Mouse (Mus musculus) ES-CJ7 (cell line): ENCODE measurements at regions not wholly inside any gene's neighbourhood (a gene's known extent, or its start where the extent isn't known, plus 50 kb on each side); places are given as distances from the start of the nearest gene placed in this dataset.

Source experiments
- DNase-seq: peaks from one replicate; pipeline ENCODE4 v3.0.0; 2011; ENCODE audit warnings: low read depth, low spot score

DNA sequence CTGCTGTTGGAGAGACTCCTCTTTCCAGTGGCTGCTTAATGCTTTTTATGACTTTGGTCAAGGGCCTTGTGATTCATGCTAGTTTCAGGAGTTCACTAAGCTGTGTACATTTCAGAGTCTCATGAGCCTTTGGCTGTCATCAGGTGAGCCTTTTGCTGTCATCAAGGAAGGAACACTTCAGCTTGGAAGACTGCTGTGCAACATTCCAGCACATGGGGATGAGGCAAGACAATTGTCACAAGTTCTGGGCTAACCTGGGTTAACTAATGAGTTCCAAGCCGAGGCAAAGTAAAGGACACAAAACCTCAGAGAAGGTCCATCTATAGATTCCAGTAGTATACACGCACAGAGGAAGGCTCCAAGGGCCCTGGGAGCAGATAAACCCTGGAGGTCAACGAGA lies 124.8 kb upstream of the Eef2kmt start:
- DNase-seq: no peak

DNA sequence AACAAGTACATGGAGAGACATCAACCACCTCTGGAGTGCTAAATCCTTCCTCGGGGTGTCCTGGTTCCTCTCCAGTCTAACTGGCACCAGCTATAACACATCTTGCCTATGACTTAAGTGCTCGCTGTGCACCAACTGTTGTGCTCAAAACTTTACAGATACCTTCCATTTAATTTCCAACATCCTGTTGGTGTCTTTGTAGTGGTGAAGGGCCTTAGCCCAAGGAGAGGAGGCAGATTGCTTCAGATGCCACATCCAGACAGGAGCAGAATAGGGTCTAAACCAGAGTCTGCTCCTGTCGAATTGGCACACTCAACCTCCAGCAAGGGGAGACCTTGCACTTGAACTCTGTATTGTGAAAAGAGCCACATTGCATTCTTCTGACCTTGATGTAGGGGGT lies 121.2 kb upstream of the Eef2kmt start:
- no peak for DNase-seq

GRCm38 (mm10) chr16:5374818-5375605 lies 119.2 kb upstream of the Eef2kmt start:
- no peak for DNase-seq

GRCm38 (mm10) chr16:5371175-5371893 lies 115.6 kb upstream of the Eef2kmt start:
- DNase-seq: no peak

- DNase-seq: peak; percentile 20
Measured at GRCm38 (mm10) chr16:5370496-5370895, 114.7 kb upstream of the Eef2kmt start.

DNA sequence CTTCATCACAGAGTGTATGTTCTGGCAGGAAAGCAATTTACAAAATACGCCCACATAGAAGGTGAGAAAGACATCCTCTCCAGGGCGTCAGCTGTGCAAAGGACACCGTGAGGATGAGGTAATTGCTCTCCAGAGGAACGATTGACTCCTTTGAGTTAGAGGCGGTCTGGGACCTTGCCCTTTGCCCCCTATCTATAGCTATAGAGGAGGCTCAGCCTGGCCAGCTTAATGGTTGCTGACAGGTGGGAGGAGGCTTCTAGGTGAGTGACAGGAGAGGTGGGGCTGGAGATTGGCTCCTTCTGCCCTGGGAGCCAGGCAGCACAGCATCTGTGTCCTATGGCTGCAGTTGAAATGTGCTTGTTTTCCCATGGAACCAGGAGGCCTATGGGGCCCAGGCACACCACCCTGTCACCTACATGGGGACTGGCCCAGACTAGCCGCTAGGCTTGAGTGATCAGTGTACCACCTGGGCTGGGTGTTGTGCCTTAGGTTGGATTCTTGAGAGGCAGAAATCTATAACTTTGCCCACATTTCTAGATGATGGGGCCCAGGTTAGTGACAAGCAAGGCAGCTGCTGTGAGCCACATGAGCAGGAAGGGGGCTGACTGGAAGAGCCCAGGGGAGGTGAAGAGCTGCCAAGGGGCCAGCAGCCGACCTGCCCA lies 113.2 kb upstream of the Eef2kmt start:
- no peak for DNase-seq

GRCm38 (mm10) chr16:5368357-5368756 lies 112.6 kb upstream of the Eef2kmt start:
- DNase-seq: no peak

DNA sequence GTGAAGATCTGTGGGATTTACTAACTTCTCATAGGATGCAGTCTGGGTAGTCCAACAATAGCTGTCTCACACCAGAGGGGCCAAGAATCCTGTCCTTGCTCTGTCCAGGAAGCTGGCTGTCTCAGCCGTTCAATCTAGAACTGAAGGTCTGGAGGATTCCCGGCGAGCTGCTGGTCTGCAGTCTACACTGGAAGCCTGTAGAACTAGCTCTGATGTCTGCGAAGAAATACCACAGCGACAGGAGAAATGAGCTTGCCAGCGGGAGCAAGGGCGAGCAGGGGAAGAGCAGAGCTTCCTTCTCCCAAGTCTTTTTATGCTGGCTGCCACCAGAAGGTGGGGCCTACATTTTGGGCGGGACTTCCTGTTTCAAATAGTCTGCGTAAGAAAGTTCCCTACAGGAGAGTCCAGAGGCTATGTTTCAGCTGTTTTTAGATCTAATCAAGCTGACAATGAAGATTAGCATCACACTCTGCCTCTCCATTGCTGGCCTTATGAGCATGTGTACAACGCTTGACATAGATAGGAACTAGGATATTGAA lies 111.9 kb upstream of the Eef2kmt start:
- no peak for DNase-seq

DNA sequence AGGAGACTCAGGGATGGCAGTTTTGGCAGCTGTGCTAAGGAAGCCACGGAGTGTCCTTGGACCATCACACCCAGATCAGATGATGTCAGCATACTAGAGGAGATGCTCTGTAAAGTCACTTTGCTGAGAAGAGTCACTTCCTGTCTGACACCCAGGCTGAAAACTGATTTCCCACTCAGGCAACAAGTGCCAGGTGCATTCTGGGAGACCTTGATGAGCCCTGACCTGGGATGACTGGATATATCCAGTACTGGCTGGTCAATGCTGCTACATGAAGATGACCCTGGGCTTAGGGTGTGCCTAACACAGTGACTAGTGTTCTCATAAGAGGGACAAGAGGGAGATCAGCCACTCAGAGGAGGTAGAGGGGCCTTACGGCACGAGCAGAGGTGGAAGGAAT lies 110.2 kb upstream of the Eef2kmt start:
- peak; percentile 52 for DNase-seq

- no peak for DNase-seq
Measured at GRCm38 (mm10) chr16:5363007-5363570, 107.3 kb upstream of the Eef2kmt start.

DNA sequence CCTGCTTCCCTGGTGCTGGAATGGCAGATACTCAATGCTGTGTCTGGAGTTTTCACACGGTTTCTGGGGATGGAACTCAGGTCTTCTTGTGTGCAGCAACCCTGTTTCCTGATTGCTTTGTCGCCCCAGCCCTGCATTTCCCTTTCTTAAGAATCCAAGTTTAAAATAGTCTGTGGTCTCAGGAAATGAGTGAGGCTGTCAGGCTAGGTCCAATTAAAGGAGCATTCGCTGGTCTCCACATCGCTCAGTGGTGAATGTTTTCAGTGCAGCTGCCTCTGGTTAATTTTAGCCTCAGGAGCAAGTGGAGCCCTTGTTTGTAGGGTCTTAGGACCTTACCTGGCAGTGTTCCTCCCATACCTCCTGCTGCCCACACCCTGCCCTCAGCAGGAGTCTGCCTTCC lies 103.4 kb upstream of the Eef2kmt start:
- no peak for DNase-seq

DNA sequence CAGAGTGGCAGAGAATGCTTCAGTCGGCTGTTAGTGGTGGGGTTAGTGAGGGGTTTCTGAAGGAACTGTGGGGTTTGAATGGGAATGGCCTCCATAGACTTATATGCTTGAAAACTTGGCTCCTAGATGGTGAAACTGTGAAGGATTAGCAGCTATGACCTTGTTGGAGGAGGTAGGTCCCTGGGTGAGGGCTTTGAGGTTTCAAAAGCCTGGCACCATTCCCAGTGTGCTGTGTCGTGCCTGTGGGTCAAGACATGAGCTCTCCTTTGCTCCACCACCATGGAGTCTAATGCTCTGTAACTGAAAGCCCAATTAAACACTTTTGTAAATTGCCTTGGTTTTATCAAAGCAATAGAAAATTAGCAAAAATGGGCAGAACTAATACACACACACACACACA lies 98.1 kb upstream of the Eef2kmt start:
- no peak for DNase-seq

- DNase-seq: peak; percentile 89
Measured at GRCm38 (mm10) chr16:5351890-5352571, 96.2 kb upstream of the Eef2kmt start.

DNA sequence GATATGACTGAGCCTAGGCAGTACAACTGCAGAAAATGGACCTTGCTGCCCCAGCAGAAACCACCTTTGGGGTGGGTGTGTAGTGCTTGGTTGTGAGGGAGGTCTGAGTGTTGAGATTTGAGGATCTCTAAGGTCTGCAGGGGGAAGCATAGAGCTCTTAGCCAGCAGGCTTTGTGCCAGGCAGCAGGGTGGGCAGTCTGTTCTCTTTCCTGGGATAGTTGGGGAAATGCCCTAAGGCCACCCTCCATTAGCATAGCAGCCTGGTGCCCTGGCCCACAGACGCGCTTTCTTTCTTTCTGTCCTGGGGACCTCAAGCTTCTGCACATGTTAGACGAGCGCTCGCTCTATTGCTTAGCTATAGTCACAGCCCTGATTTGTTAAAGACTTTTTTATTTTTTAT lies 91.4 kb upstream of the Eef2kmt start:
- no peak for DNase-seq

GRCm38 (mm10) chr16:5342326-5342725 lies 86.5 kb upstream of the Eef2kmt start:
- no peak for DNase-seq

GRCm38 (mm10) chr16:5316271-5316670 lies 60.5 kb upstream of the Eef2kmt start:
- no peak for DNase-seq

DNA sequence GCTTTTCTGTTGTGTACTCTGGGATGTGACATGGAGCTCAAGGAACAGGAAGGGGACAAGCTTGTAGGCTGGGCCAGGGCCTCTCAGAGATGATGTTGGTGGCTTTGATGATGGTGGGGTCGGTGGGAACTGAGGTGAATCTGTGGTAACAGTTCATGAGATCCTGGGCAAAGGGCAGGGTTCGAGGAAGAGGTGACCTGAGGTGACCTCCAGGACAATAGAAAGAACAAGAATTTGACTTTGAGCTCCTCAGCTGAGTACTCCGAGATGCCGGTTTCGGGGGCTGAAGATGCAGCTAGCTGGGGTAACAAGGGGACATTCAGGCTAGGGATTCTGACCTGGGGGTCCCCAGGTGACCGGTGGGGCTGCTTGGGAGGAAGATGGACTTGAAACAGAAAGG lies 57.5 kb upstream of the Eef2kmt start:
- no peak for DNase-seq

DNA sequence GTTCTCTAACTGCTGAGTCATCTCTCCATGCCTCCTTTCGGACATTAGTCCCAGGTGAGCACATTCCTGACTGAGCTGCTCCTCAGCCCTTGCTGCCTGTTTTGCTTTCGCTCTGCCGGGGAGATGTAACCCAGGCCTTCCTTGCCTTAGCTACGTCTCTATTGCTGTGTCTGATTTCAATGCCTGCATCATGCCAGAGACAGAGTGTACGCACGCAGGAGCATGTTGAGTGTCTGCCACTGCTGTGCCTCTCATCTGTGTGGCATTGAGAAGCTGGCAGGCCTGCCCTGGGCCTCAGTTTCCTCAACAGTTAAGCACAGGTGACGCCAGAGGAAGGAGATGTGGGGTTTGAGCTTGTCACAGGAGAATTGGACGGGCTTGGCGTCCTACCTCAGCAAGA lies 55.7 kb upstream of the Eef2kmt start:
- no peak for DNase-seq

- no peak for DNase-seq
Measured at GRCm38 (mm10) chr16:5310736-5311135, 55.0 kb upstream of the Eef2kmt start.

GRCm38 (mm10) chr16:5307761-5308160 lies 52.0 kb upstream of the Eef2kmt start:
- DNase-seq: no peak

DNA sequence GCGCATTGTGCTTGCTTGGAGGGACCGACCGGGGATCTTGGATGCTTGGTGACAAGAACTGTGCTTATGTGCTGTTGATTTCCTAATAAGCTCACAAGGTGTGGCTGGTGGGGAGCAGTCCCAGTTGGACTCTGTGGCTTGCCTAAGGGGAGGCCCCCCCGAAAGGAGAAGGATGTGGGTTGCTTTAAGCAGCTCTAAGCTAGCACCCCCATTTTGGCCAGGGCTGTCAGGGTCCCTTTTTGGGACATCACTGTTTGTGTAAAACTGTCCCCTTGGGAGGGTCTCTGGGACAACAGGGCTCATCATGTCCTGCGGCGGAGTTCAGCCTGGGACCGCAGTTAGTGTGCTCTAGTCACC lies 51.4 kb upstream of the Eef2kmt start:
- no peak for DNase-seq
